ENCODE assay signal across 11 mouse cellular contexts in genomic region chr8:8653343-8653742, GRCm38 (mm10). TPM values are rescaled to one million over a fixed set of nuclear protein-coding genes. Genes with fewer than 3 reads are reported as not detected.
A peak's percentile ranks its signal among the peaks of the same experiment; 100 is the strongest.
DNase-seq lines count a peak whose midpoint lies in the region; ATAC-seq and TF ChIP-seq lines count a peak whose summit lies in the region.
"Had no signal": no experiment of that assay in that cellular context is flagged by ENCODE, and none has a peak within 500 bp of the region (broad histone marks: within the 10 kb centered on the region; RNA-seq: fewer than 3 reads in every experiment).

No protein-coding gene starts in this region.

- DNase-seq in heart, postnatal 36 days = no peak
- DNase-seq in brain, embryonic 14.5 days (ENCODE audit: low read depth) = peak; percentile 47
- DNase-seq in cerebellum, adult 9-10 months = no peak
- DNase-seq in left cerebral cortex, adult 11 months (ENCODE audit: low spot score) = no peak
- no peak for DNase-seq in gastrocnemius, adult 18-20 months (ENCODE audit: low spot score)
- DNase-seq: B cell, adult 2 months; cerebellum, postnatal 14 days had no signal

- no peak for TF ChIP-seq POLR2A in brain, embryonic 14.5 days (IDR thresholded peaks at IDR 0.05; ENCODE audit: borderline replicate concordance, extremely low read depth, insufficient read depth, insufficient read length, poor library complexity, severe bottlenecking)

- no peak overlapping the region for H3K27ac ChIP-seq in heart, embryonic 14.5 days (replicated peaks in 1 of 2; ENCODE audit: control insufficient read depth in 1 of 2, insufficient read depth in 1 of 2, low read depth in 2 of 2, low read length in 2 of 2)
- peak overlapping the region; percentile 97 for H3K27ac ChIP-seq in forebrain, embryonic 15.5 days (replicated peaks)
- no peak overlapping the region for H3K27ac ChIP-seq in limb, embryonic 13.5 days
- H3K27ac ChIP-seq: stomach, postnatal 0 days had no signal

- H3K9me3 ChIP-seq in heart, embryonic 14.5 days (ENCODE audit: control insufficient read depth, low read length) = no peaks in the 10 kb centered on the region
- H3K9me3 ChIP-seq in forebrain, embryonic 15.5 days = no peaks in the 10 kb centered on the region
- no peaks in the 10 kb centered on the region for H3K9me3 ChIP-seq in limb, embryonic 13.5 days

- peaks cover 32 to 61% of the 10 kb centered on the region in 2 experiments for H3K4me1 ChIP-seq in heart, embryonic 14.5 days (ENCODE audit: control insufficient read depth in 2 of 2, insufficient read depth in 2 of 2, low read length in 2 of 2)
- peaks cover 83% of the 10 kb centered on the region for H3K4me1 ChIP-seq in forebrain, embryonic 15.5 days
- H3K4me1 ChIP-seq in limb, embryonic 13.5 days = peaks cover 93% of the 10 kb centered on the region

- 0 out of 2 replicates have a peak, but pooled peaks have one; percentile 2 for TF ChIP-seq CTCF in brain, embryonic 14.5 days (IDR thresholded peaks at IDR 0.05; ENCODE audit: borderline replicate concordance, extremely low read depth, insufficient read depth, insufficient read length)

- no peak overlapping the region; the same call in 1 of the 2 replicates for H3K9ac ChIP-seq in heart, embryonic 14.5 days (ENCODE audit: low read length)
- peak overlapping the region; percentile 97 for H3K9ac ChIP-seq in forebrain, embryonic 15.5 days (replicated peaks)
- no peak overlapping the region for H3K9ac ChIP-seq in limb, embryonic 13.5 days

- no peak overlapping the region for H3K4me3 ChIP-seq in heart, embryonic 14.5 days (ENCODE audit: control insufficient read depth in 1 of 2, insufficient read depth in 1 of 2, low read depth in 1 of 2, low read length in 2 of 2)
- H3K4me3 ChIP-seq in forebrain, embryonic 15.5 days = peak overlapping the region; percentile 96
- no peak overlapping the region for H3K4me3 ChIP-seq in limb, embryonic 13.5 days

- 56% methylated on average over 5 of the region's 5 CpGs for WGBS in heart, embryonic 14.5 days
- WGBS in forebrain, embryonic 15.5 days = 18% methylated on average over 5 of the region's 5 CpGs
- WGBS in limb, embryonic 13.5 days = 70% methylated on average over 5 of the region's 5 CpGs

- no peaks in the 10 kb centered on the region for H3K36me3 ChIP-seq in heart, embryonic 14.5 days (ENCODE audit: control insufficient read depth, insufficient read depth, low read length)
- no peaks in the 10 kb centered on the region for H3K36me3 ChIP-seq in forebrain, embryonic 15.5 days
- H3K36me3 ChIP-seq in limb, embryonic 13.5 days = peaks cover 14% of the 10 kb centered on the region

- no peak for ATAC-seq in heart, embryonic 14.5 days (ENCODE audit: insufficient number of reproducible peaks, insufficient read depth, low FRiP score, low read depth)
- no peak for ATAC-seq in forebrain, embryonic 15.5 days (replicated peaks)
- no peak for ATAC-seq in limb, embryonic 13.5 days (ENCODE audit: low FRiP score, low read depth)

- H3K4me2 ChIP-seq in heart, embryonic 14.5 days (ENCODE audit: low read length) = peak overlapping the region; percentile 86
- peak overlapping the region; percentile 66 for H3K4me2 ChIP-seq in forebrain, embryonic 15.5 days (replicated peaks)
- peak overlapping the region; percentile 89 for H3K4me2 ChIP-seq in limb, embryonic 13.5 days (replicated peaks)

- intact Hi-C loops in heart, postnatal 36 days (cut with DNase I) = loop anchor here (10.0 kb wide), 1 partner anchor 169 kb away; no protein-coding TSS in a partner anchor

- no peaks in the 10 kb centered on the region for H3K27me3 ChIP-seq in heart, embryonic 14.5 days (ENCODE audit: control insufficient read depth, insufficient read depth, low read length)
- H3K27me3 ChIP-seq in forebrain, embryonic 15.5 days = no peaks in the 10 kb centered on the region
- no peaks in the 10 kb centered on the region for H3K27me3 ChIP-seq in limb, embryonic 13.5 days

RNA-seq across cellular contexts. Expression of gene Efnb2, which starts 7.7 kb away (rescaled TPM):
- 16.2 and 18.7 TPM in 2 replicates for polyA plus RNA-seq in heart, embryonic 14.5 days (2014; fragmentation: Nextera tagmentation; extraction: Ambion mirVana)
- total RNA-seq in heart, postnatal 36 days (2021) = 10 to 100 TPM; 20.4 to 24.5 TPM
- 89.3 and 111 TPM in 2 replicates for polyA plus RNA-seq in brain, embryonic 14.5 days (2012; rRNA removed)
- 65.3 and 66.4 TPM in 2 replicates for polyA plus RNA-seq in forebrain, embryonic 15.5 days (2015; fragmentation: Nextera tagmentation; extraction: Ambion mirVana)
- polyA plus RNA-seq in limb, embryonic 13.5 days (2015; fragmentation: Nextera tagmentation; extraction: Ambion mirVana) = 32.6 and 33.3 TPM in 2 replicates
- 1 to 10 TPM; 3.0 to 6.7 TPM for total RNA-seq in gastrocnemius, adult 18-20 months (2021)

RNA-seq across cellular contexts. Expression of gene Arglu1, which starts 37.0 kb away (rescaled TPM):
- 87.1 and 92.6 TPM in 2 replicates for polyA plus RNA-seq in heart, embryonic 14.5 days (2014; fragmentation: Nextera tagmentation; extraction: Ambion mirVana)
- 10 to 100 TPM; 25.7 to 33.1 TPM for total RNA-seq in heart, postnatal 36 days (2021)
- polyA plus RNA-seq in brain, embryonic 14.5 days (2012; rRNA removed) = 201 and 255 TPM in 2 replicates
- 199 TPM in 2 replicates for polyA plus RNA-seq in forebrain, embryonic 15.5 days (2015; fragmentation: Nextera tagmentation; extraction: Ambion mirVana)
- 188 and 200 TPM in 2 replicates for polyA plus RNA-seq in limb, embryonic 13.5 days (2015; fragmentation: Nextera tagmentation; extraction: Ambion mirVana)
- 10 to 100 TPM; 38.7 to 42.4 TPM for total RNA-seq in gastrocnemius, adult 18-20 months (2021)
